Mouse (Mus musculus) bone marrow macrophage, adult 2 months (primary cell): ENCODE results near the gene Kcnd1. TPM values are rescaled to one million over a fixed set of nuclear protein-coding genes. Genes with fewer than 3 reads are reported as not detected.

Experiments used
- H3K27ac ChIP-seq: 2 replicates; pipeline ENCODE4 v1.5.1; 2012; ENCODE audit warnings: low read depth, low read length; ENCODE audit not compliant: insufficient read depth
- H3K4me1 ChIP-seq: 2 replicates; pipeline ENCODE4 v1.6.1; 2012; ENCODE audit warnings: low read length; ENCODE audit not compliant: control insufficient read depth, insufficient read depth
- H3K4me3 ChIP-seq: 2 replicates; pipeline ENCODE4 v1.5.1; 2012; ENCODE audit warnings: mild to moderate bottlenecking, low read length, moderate library complexity; ENCODE audit not compliant: insufficient read depth
- CTCF ChIP-seq: IDR thresholded peaks from 2 replicates; pipeline ENCODE4 v1.5.1; 2012; ENCODE audit warnings: low read depth, mild to moderate bottlenecking, low read length, moderate library complexity
- POLR2A ChIP-seq: IDR thresholded peaks from 2 replicates; pipeline ENCODE4 v1.6.1; 2012; ENCODE audit warnings: mild to moderate bottlenecking, low read depth, low read length, borderline replicate concordance
- polyA plus RNA-seq: library from polyadenylated mRNA; stranded (reverse); fragments of >200 nt; gene quantifications from 2 replicates; pipeline ENCODE4 v1.2.4, GENCODE M21; 2012; ENCODE audit not compliant: missing spikeins, insufficient read depth, insufficient read length

Gene Kcnd1
- 0.35 and 0.56 TPM in 2 replicates for polyA plus RNA-seq

DNA sequence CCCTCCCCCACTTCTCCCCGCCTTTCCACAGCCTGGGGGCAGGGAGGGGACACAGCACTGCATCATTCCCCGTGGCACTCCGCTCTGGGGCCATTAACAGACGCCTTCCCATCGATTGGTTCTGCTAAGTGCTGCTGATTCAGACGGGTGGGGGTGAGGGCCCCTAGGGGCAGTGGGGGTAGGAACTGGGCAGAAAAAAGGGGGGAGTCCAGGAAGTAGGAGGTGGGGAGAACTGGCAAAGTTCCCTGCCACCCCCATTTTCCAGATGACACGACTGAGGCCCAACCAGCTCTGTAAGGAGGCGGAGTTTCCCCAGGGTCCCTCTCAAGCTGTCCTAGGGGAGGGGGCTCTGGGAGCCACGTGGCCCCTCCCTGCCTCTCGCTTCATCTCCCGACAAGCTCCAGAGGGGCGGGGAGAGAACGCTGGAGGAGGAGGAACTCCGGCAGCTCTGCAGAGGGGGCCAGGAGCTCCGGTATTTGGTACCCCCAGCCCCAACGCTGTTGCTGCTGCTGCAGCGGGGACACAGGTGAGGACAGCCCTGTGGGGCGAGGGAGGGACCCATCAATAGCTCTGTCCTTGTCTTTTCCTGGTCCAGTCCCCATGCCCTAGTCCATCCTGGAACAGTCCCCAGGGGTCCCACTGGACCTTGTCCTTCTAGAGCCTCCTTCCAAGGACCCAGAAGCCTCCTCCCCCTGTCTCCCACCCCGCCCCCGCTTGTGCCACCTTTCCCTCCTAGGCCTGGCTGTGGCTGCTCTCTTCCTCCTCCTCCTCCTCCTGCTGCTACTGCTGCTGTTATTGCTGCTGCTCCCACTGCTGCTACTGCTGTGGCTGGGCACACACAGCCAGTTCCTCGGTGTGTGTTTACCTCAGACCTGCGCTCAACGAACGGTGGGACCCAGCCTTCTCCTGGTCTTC lies at the start of gene Kcnd1:
Gene Kcnd1, plus strand, starts transcription at position 425 of the 915 bp plus-strand sequence.
- Histone ChIP-seq H3K4me1 (peaks cover 11% of the 10 kb centered on the region), H3K27ac (no peak within 1 kb of the TSS), H3K4me3 (peak within 1 kb of the TSS; percentile 23)
- TF ChIP-seq POLR2A = no peak
- TF ChIP-seq CTCF = no peak

DNA sequence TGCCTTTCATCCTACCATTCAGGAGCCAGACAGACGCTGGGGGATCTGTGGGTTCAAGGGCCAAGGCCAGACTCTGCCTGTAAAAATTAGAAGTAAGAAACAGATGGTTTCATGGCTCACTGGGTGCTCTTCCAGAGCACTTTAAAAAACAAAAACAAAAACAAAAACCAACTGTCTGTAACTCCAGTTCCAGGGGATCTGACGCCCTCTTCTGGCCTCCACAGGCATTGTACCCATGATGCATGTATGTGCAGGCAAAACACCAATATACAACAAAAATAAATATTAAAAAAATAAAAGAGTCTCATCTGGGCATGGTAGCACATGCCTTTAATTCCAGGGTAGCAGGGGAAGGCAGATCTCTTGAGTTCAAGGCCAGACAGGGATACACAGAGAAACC lies 49.3 kb upstream of the Kcnd1 start:
- H3K4me1 ChIP-seq = peaks cover 16% of the 10 kb centered on the region
- no peak overlapping the region for H3K4me3 ChIP-seq
- no peak for TF ChIP-seq CTCF
- TF ChIP-seq POLR2A = no peak
- H3K27ac ChIP-seq = no peak overlapping the region

- TF ChIP-seq CTCF (no peak), POLR2A (no peak)
- Histone ChIP-seq H3K4me1 (peaks cover 3% of the 10 kb centered on the region), H3K4me3 (no peak overlapping the region), H3K27ac (0 out of 2 replicates have a peak overlapping the region, but pooled peaks have one; percentile 20)
These were observed 46.4 kb upstream of the Kcnd1 start for GRCm38 (mm10) chrX:7775501-7776205.

DNA sequence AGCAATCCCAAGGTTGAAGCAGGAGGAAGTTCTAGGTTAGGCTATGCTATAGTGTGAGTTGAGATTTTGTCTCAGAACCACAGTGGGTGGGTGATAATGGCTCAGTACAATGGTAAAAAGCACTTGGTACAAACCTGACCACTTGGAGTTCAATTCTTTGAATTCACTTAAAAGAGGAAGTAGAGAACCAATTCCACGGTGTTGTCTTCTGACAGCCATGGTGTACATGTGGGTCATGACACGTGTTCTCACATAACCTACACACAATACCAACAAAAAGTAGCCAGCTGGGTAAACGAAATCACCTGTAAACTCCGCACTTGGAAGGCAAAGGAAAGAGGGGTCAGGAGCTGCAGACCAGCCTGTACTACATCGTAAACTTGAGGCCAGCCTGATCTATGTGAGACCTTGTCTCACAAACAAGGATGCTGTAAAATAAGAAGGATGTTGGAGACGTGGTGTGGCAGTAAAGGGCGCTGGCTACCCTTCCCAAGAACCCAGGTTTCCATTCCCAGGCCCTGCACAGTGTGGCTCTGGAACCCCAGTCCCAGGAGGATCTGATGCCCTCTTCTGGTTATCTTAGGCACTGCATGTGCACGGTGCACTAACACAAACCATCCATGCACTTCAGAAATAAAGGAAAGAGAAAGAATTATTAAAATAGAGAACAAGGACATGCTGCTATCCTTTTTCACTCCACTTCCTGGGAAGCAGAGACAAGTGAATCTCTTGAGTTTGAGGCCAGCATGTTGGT lies 45.6 kb upstream of the Kcnd1 start:
- TF ChIP-seq POLR2A = no peak
- TF ChIP-seq CTCF = peak; percentile 45; the same call in 1 of the 2 replicates
- H3K27ac ChIP-seq = peak overlapping the region; percentile 30
- H3K4me1 ChIP-seq = peaks cover 3% of the 10 kb centered on the region
- H3K4me3 ChIP-seq = no peak overlapping the region

- H3K27ac ChIP-seq = no peak overlapping the region
- H3K4me1 ChIP-seq = peaks cover 3% of the 10 kb centered on the region
- TF ChIP-seq CTCF (no peak), POLR2A (no peak)
- no peak overlapping the region for H3K4me3 ChIP-seq
These were observed 43.4 kb upstream of the Kcnd1 start for GRCm38 (mm10) chrX:7778450-7779244.

DNA sequence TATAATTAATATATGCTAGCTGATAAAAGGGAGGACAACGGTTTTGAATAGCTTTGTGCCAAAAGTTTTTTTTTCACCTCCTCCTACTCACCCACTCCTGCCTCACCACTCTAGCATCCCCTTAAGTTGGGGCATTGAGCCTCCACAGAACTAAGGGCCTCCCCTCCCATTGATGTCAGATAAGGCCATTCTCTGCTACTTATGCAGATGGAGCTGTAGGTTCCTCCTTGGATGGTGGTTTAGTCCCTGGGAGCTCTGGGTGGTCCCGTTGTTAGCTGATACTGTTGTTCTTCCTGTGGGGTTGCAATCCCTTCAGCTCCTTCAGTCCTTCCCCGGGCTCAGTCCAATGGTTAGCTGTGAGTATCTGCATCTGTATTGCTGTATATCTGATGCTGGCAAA lies 42.8 kb upstream of the Kcnd1 start:
- Histone ChIP-seq H3K27ac (no peak overlapping the region), H3K4me3 (no peak overlapping the region), H3K4me1 (peaks cover 3% of the 10 kb centered on the region)
- no peak for TF ChIP-seq CTCF
- TF ChIP-seq POLR2A = no peak

DNA sequence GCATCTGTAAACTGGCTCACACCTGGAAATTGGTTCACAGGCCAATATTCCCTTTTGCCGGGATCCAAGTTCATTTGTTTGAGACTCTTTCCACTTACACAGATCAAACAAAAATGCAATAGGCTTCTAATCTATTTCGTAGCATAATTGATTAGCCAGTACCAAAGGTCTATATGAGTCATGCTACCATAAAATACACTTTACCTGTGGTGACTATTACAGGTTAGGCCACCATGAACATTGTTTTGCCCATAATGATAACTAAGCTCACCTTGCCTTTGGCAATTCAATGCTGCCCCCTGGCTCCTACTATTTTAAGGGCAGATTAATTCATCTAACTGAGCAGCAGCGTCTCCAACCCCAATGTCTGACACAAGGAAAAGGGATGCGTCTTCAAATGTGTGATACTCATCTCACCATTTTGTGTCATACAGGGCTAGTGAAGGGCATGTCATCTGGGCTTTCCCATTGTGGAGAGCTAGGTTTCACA lies 39.4 kb upstream of the Kcnd1 start:
- no peak for TF ChIP-seq CTCF
- TF ChIP-seq POLR2A = no peak
- Histone ChIP-seq H3K4me1 (no peaks in the 10 kb centered on the region), H3K4me3 (no peak overlapping the region)

DNA sequence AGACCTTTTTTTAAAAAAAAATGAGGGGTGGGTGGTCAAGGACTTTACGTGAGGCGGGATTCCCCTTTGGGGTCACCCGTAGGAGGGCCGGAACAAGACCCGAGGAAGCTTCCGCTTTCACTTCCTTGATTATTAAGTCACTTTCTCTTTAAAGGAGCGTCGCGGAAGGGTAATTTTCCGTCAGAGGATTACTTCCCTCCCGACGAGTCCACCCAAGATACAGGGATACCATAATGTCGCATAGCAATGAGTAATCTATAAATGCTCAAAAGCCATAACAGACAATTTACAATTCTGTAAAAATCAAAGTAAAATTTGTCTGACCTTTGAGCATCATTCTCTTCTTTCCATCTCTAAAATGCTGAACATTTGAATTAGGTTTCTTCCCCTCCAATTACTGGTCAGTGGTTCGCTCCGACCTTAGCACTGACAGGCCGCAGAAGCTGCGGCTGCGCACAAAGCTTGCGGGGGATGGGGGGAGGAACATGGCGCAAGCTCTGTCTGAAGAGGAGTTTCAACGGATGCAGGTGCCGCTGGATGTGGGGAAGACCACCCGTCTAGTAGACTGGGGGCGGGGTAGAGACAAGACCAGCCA lies 32.5 kb upstream of the Kcnd1 start, which contains the start of gene Gripap1:
Gene Gripap1, plus strand, starts transcription at position 224 of the 595 bp plus-strand sequence.
- peaks cover 12% of the 10 kb centered on the region for H3K4me1 ChIP-seq
- TF ChIP-seq CTCF (no peak), POLR2A (no peak)
- peak within 1 kb of the TSS; percentile 64 for H3K4me3 ChIP-seq
- H3K27ac ChIP-seq = peak within 1 kb of the TSS; percentile 42

More for the DNA sequence above, 39.4 kb upstream of the Kcnd1 start:
- no peak overlapping the region for H3K27ac ChIP-seq

DNA sequence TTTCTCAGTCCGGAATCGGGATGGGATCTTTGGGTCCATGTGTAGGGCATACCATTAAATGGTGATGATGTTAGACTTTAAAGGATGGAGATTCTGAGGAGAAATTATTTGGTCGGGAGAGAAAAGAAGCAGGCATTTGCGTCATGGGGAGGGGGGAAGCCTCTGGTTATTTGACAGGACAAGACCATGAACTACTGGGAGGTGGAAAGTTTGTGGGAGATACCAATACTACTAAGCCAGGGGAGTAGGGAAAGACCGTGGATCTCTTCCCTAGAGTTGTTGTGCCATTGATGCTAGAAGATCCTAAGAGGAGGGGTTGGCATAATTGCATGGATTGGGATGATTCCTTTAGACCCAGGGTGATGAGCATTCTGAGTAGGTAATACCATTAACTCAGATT lies 31.8 kb upstream of the Kcnd1 start:
- peak overlapping the region; percentile 64 for H3K4me3 ChIP-seq
- TF ChIP-seq CTCF = no peak
- H3K27ac ChIP-seq = peak overlapping the region; percentile 42
- H3K4me1 ChIP-seq = peaks cover 12% of the 10 kb centered on the region
